Mouse (Mus musculus): ENCODE measurements around the gene Csrp1.

Gene Csrp1

GRCm38 (mm10) chr1:135719983-135720382, at the start of gene Csrp1:
TSS of gene Csrp1 (plus strand) at chr1:135720061.
- in situ Hi-C loops (cut with MboI; ENCODE audit: unreplicated experiment in 2 of 2): loop anchor here (5.0 kb wide), 2 partner anchors 32 to 62 kb away; no protein-coding TSS in a partner anchor

GRCm38 (mm10) chr1:135670397-135671130, 49.3 kb upstream of the Csrp1 start:
- in situ Hi-C loops (cut with MboI; ENCODE audit: unreplicated experiment in 2 of 2): loop anchor here (10.0 to 25.0 kb wide), 2 partner anchors 496 to 508 kb away; partner anchors contain the start of gene Gpr37l1 (in 1 of the 2)

- in situ Hi-C loops (cut with MboI; ENCODE audit: unreplicated experiment in 2 of 2): loop anchor here (10.0 to 25.0 kb wide), 2 partner anchors 497 to 509 kb away; partner anchors contain the start of gene Gpr37l1 (in 1 of the 2)
These were observed 48.5 kb upstream of the Csrp1 start for GRCm38 (mm10) chr1:135671406-135671805.

GRCm38 (mm10) chr1:135671956-135672355, 47.9 kb upstream of the Csrp1 start:
- in situ Hi-C loops (cut with MboI; ENCODE audit: unreplicated experiment in 2 of 2): loop anchor here (10.0 to 25.0 kb wide), 2 partner anchors 497 to 510 kb away; partner anchors contain the start of gene Gpr37l1 (in 1 of the 2)

- in situ Hi-C loops (cut with MboI; ENCODE audit: unreplicated experiment in 2 of 2): loop anchor here (10.0 to 25.0 kb wide), 2 partner anchors 498 to 510 kb away; partner anchors contain the start of gene Gpr37l1 (in 1 of the 2)
These were observed 47.5 kb upstream of the Csrp1 start for GRCm38 (mm10) chr1:135672374-135672773.

GRCm38 (mm10) chr1:135673423-135673822, 46.4 kb upstream of the Csrp1 start:
- in situ Hi-C loops (cut with MboI; ENCODE audit: unreplicated experiment in 2 of 2): loop anchor here (10.0 to 25.0 kb wide), 2 partner anchors 499 to 511 kb away; partner anchors contain the start of gene Gpr37l1 (in 1 of the 2)

- in situ Hi-C loops (cut with MboI; ENCODE audit: unreplicated experiment in 2 of 2): loop anchor here in 1 of 2 experiments (10.0 kb wide), 1 partner anchor 501 kb away; no protein-coding TSS in a partner anchor
These were observed 44.3 kb upstream of the Csrp1 start for GRCm38 (mm10) chr1:135675449-135676129.

- in situ Hi-C loops (cut with MboI; ENCODE audit: unreplicated experiment in 2 of 2): loop anchor here in 1 of 2 experiments (10.0 kb wide), 1 partner anchor 501 kb away; no protein-coding TSS in a partner anchor
These were observed 43.6 kb upstream of the Csrp1 start for GRCm38 (mm10) chr1:135676247-135676646.

GRCm38 (mm10) chr1:135676938-135677682, 42.8 kb upstream of the Csrp1 start:
- in situ Hi-C loops (cut with MboI; ENCODE audit: unreplicated experiment in 2 of 2): loop anchor here in 1 of 2 experiments (10.0 kb wide), 1 partner anchor 502 kb away; no protein-coding TSS in a partner anchor

- in situ Hi-C loops (cut with MboI; ENCODE audit: unreplicated experiment in 2 of 2): loop anchor here in 1 of 2 experiments (10.0 kb wide), 1 partner anchor 503 kb away; no protein-coding TSS in a partner anchor
These were observed 41.7 kb upstream of the Csrp1 start for GRCm38 (mm10) chr1:135678145-135678544.

GRCm38 (mm10) chr1:135680716-135681115, 39.1 kb upstream of the Csrp1 start:
- in situ Hi-C loops (cut with MboI; ENCODE audit: unreplicated experiment in 2 of 2): no loop called here

GRCm38 (mm10) chr1:135681122-135681521, 38.7 kb upstream of the Csrp1 start:
- in situ Hi-C loops (cut with MboI; ENCODE audit: unreplicated experiment in 2 of 2): no loop called here

GRCm38 (mm10) chr1:135684895-135685294, 35.0 kb upstream of the Csrp1 start:
- in situ Hi-C loops (cut with MboI; ENCODE audit: unreplicated experiment in 2 of 2): no loop called here

- in situ Hi-C loops (cut with MboI; ENCODE audit: unreplicated experiment in 2 of 2): no loop called here
These were observed 34.5 kb upstream of the Csrp1 start for GRCm38 (mm10) chr1:135685316-135685715.

GRCm38 (mm10) chr1:135686792-135687510, 32.9 kb upstream of the Csrp1 start:
- in situ Hi-C loops (cut with MboI; ENCODE audit: unreplicated experiment in 2 of 2): no loop called here

- in situ Hi-C loops (cut with MboI; ENCODE audit: unreplicated experiment in 2 of 2): no loop called here
These were observed 31.9 kb upstream of the Csrp1 start for GRCm38 (mm10) chr1:135687771-135688492.

- in situ Hi-C loops (cut with MboI; ENCODE audit: unreplicated experiment in 2 of 2): no loop called here
These were observed 31.2 kb upstream of the Csrp1 start for GRCm38 (mm10) chr1:135688686-135689085.

- in situ Hi-C loops (cut with MboI; ENCODE audit: unreplicated experiment in 2 of 2): no loop called here
These were observed 29.0 kb upstream of the Csrp1 start for GRCm38 (mm10) chr1:135690784-135691416.

Data from v-Abl transformed pro-B cells (cell line).